Mouse (Mus musculus): ENCODE data around the gene Gart. TPM values are rescaled to one million over a fixed set of nuclear protein-coding genes. Genes with fewer than 3 reads are reported as not detected.

Gene Gart
- total RNA-seq, 1 experiment from 2014 or later, result 45.6 TPM

DNA sequence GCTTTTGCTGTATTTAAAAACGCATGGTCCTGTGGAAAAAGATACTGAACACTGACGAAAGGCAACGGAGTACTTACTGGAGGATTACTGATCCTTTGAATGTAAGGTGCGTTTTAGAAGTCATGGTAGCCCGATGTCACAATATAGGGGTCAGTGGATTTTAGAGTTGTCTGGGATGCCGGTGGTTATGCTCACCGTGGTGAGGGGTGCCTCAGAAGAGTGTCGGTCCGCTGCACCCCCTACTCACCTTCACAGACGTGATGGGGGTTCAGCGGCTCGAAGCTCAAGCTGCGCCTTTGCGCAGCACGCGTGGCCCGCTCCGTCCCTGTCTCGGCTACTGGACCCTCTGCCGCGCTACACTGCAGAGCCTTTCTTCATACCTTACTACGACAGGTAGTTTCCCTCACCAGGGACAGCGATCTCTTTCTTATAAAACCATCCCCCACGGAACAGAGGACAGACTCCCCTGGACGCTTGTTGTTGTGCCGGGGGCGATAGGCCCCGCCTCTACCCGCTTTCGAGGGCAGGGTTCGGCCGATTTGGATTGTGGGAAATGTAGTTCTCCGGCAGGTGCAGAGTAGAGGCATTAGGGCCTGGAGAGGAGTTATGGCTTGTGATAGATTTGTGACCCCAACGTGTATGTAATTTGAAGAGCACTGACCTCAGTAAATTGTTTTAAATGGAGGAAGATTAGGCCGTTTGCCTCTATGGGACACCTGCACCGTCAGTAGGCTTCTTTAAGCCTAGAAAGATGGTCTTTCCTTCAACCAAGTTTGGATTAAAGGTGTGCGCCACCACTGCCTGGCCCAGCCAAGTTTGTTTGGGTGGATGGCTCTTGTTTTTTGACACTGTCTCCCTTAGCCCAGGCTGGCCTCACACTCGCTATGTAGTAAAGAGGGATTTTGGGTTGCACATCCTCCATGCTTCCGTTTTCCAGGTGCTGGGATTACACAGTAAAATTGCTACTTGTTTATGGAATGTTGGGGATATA is 27.9 kb downstream of the Gart start, which contains the start of gene Dnajc28:
Dnajc28 (minus strand) TSS at position 516 of the 991 bp plus-strand sequence.
- peak; percentile 80 for ATAC-seq (replicated peaks; ENCODE audit: insufficient number of reproducible peaks, low FRiP score, low TSS enrichment, poor library complexity, severe bottlenecking)

DNA sequence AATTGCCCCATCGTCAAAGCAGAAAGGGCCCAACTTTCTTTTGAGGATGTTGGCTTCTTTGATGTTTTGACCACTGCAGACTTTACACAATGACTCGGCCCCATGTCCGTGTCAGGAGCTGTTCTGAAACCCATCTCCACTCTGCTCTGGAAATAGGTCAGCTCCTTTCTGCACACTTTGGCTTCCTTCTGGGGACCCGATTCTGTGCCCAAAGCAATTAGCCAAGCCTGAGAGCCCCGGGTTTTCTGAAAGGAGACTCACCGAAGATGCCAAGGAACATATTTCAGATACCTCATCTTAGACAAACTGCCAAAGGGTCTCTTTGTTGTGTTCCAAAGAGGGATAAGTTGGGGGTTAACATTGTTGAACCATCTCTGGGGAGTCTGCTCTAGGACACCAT is 32.2 kb downstream of the Gart start:
- ATAC-seq (replicated peaks; ENCODE audit: insufficient number of reproducible peaks, low FRiP score, low TSS enrichment, poor library complexity, severe bottlenecking), result no peak

DNA sequence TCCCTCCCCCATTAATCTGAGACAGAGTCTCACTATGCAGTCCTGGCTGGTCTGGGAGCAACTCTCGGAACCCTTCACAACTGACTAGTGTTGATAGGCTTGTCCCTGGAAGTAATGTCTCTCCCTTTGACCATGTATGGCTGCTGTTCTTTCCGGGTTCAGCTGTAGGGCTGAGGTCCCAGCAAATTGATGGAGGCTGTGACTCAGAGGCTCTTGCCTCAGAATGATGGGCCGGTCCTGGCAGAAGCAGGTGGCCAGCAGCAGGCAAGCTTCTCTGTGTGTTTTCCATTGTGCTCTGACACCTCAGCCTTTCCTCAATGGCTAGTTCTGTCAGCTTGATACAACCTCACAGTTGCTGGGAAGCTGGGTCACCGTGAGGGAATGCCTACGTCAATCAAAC is 34.2 kb downstream of the Gart start:
- ATAC-seq (replicated peaks; ENCODE audit: insufficient number of reproducible peaks, low FRiP score, low TSS enrichment, poor library complexity, severe bottlenecking), result peak; percentile 51

GRCm38 (mm10) chr16:91611248-91611647 is 35.5 kb downstream of the Gart start:
- peak; percentile 64 for ATAC-seq (replicated peaks; ENCODE audit: insufficient number of reproducible peaks, low FRiP score, low TSS enrichment, poor library complexity, severe bottlenecking)

GRCm38 (mm10) chr16:91609501-91610245 is 37.1 kb downstream of the Gart start:
- no peak for ATAC-seq (replicated peaks; ENCODE audit: insufficient number of reproducible peaks, low FRiP score, low TSS enrichment, poor library complexity, severe bottlenecking)

- ATAC-seq (replicated peaks; ENCODE audit: insufficient number of reproducible peaks, low FRiP score, low TSS enrichment, poor library complexity, severe bottlenecking), result peak; percentile 89
These were observed 39.8 kb downstream of the Gart start for GRCm38 (mm10) chr16:91606958-91607357.

DNA sequence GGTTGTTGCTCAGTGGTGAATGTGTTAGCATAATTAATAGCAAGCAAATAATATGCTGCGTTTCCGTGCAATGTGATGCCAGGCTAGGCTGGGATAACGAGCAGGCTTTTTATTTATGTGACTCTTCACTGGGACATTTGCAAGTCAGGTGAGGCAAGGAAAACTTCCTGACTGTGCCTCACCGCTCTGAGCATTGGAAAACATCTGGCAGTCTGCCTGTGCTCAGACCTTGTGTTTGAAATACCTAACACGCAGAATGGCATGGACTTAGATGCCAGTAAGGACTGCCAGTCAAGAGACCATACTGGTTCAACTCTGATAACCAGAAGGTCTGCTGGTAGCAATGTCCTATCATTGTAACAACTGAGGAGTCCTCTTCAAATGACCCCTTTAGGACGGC is 41.6 kb downstream of the Gart start:
- ATAC-seq (replicated peaks; ENCODE audit: insufficient number of reproducible peaks, low FRiP score, low TSS enrichment, poor library complexity, severe bottlenecking), result no peak

DNA sequence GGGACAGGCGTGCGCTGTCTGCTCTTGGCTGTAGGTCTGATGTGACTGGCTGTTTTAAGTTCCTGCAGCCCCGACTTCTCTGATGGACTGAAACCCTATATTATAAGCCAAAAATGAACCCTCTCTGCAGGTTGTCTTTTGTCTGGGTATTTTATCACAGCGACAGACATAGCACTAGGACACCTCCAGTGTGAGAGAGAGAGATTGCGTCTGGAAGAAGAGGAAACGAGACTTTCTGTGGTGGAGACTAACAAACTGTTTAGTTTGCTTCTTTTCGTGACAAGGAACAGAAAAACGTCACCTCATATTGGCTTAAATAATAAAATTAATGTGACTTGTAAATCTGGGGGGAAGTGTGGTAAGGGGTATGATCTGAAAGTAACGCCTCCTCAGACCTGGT is 45.1 kb downstream of the Gart start:
- peak; percentile 53 for ATAC-seq (replicated peaks; ENCODE audit: insufficient number of reproducible peaks, low FRiP score, low TSS enrichment, poor library complexity, severe bottlenecking)

- ATAC-seq (replicated peaks; ENCODE audit: insufficient number of reproducible peaks, low FRiP score, low TSS enrichment, poor library complexity, severe bottlenecking), result no peak
These were observed 45.7 kb downstream of the Gart start for GRCm38 (mm10) chr16:91601081-91601480.

GRCm38 (mm10) chr16:91599242-91599641 is 47.5 kb downstream of the Gart start:
- no peak for ATAC-seq (replicated peaks; ENCODE audit: insufficient number of reproducible peaks, low FRiP score, low TSS enrichment, poor library complexity, severe bottlenecking)

GRCm38 (mm10) chr16:91597672-91598010 is 49.1 kb downstream of the Gart start, which contains the start of gene Tmem50b:
Gene Tmem50b, minus strand, starts transcription at chr16:91597800.
- ATAC-seq (replicated peaks; ENCODE audit: insufficient number of reproducible peaks, low FRiP score, low TSS enrichment, poor library complexity, severe bottlenecking), result peak; percentile 93

DNA sequence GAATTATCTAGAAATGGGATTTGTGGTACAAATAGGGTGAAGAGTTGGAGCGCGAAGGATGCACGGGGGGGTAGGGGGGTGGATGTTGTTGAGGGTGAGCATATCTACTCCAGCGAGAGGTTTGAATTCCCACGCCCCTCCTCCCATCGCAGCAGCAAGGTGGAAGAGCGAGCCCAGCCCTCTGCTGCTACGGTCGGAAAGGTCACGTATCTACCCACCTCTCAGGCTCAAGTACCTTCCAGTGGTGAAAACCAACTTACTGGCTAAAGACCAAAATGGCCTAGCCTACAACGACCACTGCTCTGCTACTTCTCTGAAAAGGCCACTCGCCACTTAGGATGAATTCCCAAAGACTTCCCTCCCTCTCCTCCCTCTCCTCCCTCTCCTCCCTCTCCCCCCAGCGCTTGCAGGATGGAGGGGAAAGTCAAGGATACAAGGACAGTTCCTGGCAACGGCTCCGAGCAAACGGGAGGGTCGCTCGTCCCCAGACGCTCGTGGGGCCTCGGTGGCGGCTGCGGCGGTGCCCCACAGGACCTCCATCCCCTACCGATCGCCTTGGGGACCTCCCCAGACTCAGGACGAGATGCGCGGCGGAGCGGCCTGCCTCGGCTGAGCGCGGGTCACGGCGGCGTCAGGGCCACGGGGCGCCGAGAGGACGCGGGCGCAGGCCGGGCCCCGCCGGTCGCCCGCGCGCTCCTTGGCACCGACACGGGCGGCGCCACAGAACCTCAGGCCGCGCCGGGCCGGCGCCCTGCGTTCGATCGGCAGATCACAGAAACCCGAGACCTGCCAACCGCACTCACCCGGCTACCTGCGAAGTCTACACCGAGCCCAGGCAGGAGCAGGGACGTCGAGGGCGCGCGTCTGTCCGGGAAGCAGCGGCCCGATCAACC is 49.7 kb downstream of the Gart start:
- no peak for ATAC-seq (replicated peaks; ENCODE audit: insufficient number of reproducible peaks, low FRiP score, low TSS enrichment, poor library complexity, severe bottlenecking)

DNA sequence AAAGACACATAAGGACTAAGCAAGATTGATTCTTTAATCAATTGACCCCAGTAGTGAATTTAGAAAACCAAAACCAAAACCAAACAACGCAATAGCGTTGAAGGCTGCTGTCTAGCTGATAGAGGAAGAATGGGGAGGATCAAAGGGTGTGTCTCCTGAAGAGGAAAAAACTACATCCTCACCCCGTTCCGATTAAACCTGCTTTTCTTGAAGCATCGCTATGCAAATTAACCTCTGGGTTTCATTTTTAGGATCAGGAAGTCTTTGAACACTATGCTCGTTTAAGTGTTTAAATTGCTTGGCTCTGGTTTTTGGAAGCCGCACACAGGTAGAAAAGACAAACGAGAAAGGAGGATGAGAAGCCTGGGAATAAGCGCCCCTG is 50.4 kb downstream of the Gart start:
- peak; percentile 51 for ATAC-seq (replicated peaks; ENCODE audit: insufficient number of reproducible peaks, low FRiP score, low TSS enrichment, poor library complexity, severe bottlenecking)

- ATAC-seq (replicated peaks; ENCODE audit: insufficient number of reproducible peaks, low FRiP score, low TSS enrichment, poor library complexity, severe bottlenecking), result no peak
These were observed 51.7 kb downstream of the Gart start for GRCm38 (mm10) chr16:91595076-91595475.

- ATAC-seq (replicated peaks; ENCODE audit: insufficient number of reproducible peaks, low FRiP score, low TSS enrichment, poor library complexity, severe bottlenecking), result no peak
These were observed 53.5 kb downstream of the Gart start for GRCm38 (mm10) chr16:91593262-91593661.

GRCm38 (mm10) chr16:91592162-91592561 is 54.6 kb downstream of the Gart start:
- no peak for ATAC-seq (replicated peaks; ENCODE audit: insufficient number of reproducible peaks, low FRiP score, low TSS enrichment, poor library complexity, severe bottlenecking)

DNA sequence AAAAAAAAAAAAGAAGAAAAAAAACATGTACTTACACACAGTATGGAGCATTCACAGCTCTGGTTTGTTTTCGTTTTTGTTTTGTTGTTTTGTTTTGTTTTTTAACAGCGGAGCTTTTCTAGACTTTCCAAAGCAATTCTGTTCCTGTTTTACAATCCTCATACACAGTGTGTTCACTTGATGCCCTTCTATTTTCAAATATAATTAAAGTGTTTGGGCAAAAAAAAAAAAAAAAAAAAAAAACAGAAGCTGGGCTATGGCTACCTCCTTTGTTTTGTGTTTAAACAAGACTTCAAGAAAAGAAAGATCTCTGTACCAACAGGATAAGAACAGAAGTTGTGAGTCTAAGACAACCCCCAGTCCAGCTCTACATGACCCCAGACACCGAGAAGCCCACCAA is 58.0 kb downstream of the Gart start:
- no peak for ATAC-seq (replicated peaks; ENCODE audit: insufficient number of reproducible peaks, low FRiP score, low TSS enrichment, poor library complexity, severe bottlenecking)

GRCm38 (mm10) chr16:91587730-91588453 is 58.9 kb downstream of the Gart start:
- ATAC-seq (replicated peaks; ENCODE audit: insufficient number of reproducible peaks, low FRiP score, low TSS enrichment, poor library complexity, severe bottlenecking), result peak; percentile 80
